Mouse (Mus musculus): ENCODE data around the gene Fgfr2.

The Fgfr2 gene

GRCm38 (mm10) chr7:132393014-132393406 is 730.1 kb downstream of the Fgfr2 start:
- TF ChIP-seq GATA4 (IDR thresholded peaks at IDR 0.05; ENCODE audit: insufficient replicate concordance, low read length): no peak

GRCm38 (mm10) chr7:132392233-132393013 is 730.7 kb downstream of the Fgfr2 start:
- TF ChIP-seq GATA4 (IDR thresholded peaks at IDR 0.05; ENCODE audit: insufficient replicate concordance, low read length): no peak

GRCm38 (mm10) chr7:132389473-132389872 is 733.7 kb downstream of the Fgfr2 start:
- no peak for TF ChIP-seq GATA4 (IDR thresholded peaks at IDR 0.05; ENCODE audit: insufficient replicate concordance, low read length)

GRCm38 (mm10) chr7:132387507-132387906 is 735.6 kb downstream of the Fgfr2 start:
- no peak for TF ChIP-seq GATA4 (IDR thresholded peaks at IDR 0.05; ENCODE audit: insufficient replicate concordance, low read length)

- TF ChIP-seq GATA4 (IDR thresholded peaks at IDR 0.05; ENCODE audit: insufficient replicate concordance, low read length): no peak
These were observed 736.8 kb downstream of the Fgfr2 start for GRCm38 (mm10) chr7:132386316-132386715.

- no peak for TF ChIP-seq GATA4 (IDR thresholded peaks at IDR 0.05; ENCODE audit: insufficient replicate concordance, low read length)
These were observed 737.6 kb downstream of the Fgfr2 start for GRCm38 (mm10) chr7:132385456-132386130.

DNA sequence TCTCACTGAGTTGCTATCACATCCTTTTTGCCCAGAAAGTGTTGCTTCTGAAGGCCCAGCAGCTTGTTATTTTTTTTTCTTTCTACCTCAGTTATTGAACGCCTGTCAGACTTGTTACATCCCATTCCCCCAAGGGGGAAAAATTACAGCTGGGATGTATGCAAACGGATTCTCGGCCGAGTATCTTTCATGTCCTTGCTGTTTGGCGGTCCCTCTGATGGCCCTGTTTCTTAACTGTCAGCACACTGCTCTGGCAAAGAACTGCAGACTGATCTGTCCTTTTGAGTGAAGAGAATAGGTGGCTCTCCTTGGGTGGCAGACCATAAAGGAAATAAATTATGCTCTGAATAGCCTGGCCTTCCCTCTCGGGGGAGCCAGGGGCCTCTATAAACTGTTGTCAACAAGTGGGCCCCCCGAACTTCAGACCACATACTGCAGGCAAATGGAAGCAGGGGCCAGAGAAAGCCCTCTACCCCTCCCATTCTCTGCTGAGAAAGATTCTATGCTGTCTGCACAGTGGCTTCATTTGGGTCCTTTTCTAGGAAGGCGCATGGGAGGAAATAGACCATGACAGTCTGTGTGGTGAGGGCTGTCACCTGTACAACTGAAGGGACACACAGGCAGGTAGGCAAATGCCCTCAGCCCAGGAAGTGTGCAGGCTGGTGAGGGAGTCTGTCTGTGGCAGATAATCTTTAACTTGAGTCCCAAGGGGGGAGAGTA is 738.3 kb downstream of the Fgfr2 start:
- TF ChIP-seq GATA4 (IDR thresholded peaks at IDR 0.05; ENCODE audit: insufficient replicate concordance, low read length): no peak

GRCm38 (mm10) chr7:132380634-132381336 is 742.4 kb downstream of the Fgfr2 start:
- TF ChIP-seq GATA4 (IDR thresholded peaks at IDR 0.05; ENCODE audit: insufficient replicate concordance, low read length): no peak

- TF ChIP-seq GATA4 (IDR thresholded peaks at IDR 0.05; ENCODE audit: insufficient replicate concordance, low read length): no peak
These were observed 745.2 kb downstream of the Fgfr2 start for GRCm38 (mm10) chr7:132377913-132378312.

- TF ChIP-seq GATA4 (IDR thresholded peaks at IDR 0.05; ENCODE audit: insufficient replicate concordance, low read length): no peak
These were observed 749.4 kb downstream of the Fgfr2 start for GRCm38 (mm10) chr7:132373594-132374378.

DNA sequence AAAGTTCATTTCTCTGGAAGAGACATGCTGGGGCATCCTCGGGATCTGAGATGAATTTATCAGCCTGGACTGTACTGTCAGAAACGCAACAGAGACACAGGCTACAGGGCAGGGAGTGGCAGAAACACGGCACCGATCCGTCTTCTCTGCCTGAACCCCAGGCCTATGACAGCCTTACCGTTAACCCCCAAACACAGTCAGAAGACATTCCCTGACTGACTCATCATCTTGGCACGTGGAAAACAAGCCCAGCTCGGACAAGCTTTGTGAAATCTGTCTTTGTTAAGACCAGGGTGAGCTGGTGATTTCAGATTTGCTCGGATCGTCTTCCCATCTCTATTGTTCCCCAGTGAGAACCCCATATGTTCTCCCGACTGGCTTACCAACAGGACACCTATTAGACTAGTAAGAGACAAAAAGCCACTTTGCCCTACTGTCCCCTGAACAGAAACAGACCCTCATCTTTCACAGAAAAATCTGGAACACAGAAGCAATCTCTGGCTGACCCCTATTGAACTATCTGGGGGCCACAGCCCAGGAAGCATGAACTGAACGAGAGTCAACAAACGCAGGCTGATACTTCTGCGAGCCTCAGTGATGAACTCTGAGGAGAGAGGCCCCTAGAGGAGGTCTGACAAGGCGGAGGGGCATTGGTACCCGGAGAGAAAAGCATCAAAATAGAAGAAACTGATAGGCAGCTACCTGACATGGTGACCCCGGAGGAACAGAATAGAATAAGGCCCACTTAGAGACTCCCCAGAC is 750.2 kb downstream of the Fgfr2 start:
- no peak for TF ChIP-seq GATA4 (IDR thresholded peaks at IDR 0.05; ENCODE audit: insufficient replicate concordance, low read length)

GRCm38 (mm10) chr7:132371832-132372231 is 751.3 kb downstream of the Fgfr2 start:
- no peak for TF ChIP-seq GATA4 (IDR thresholded peaks at IDR 0.05; ENCODE audit: insufficient replicate concordance, low read length)

DNA sequence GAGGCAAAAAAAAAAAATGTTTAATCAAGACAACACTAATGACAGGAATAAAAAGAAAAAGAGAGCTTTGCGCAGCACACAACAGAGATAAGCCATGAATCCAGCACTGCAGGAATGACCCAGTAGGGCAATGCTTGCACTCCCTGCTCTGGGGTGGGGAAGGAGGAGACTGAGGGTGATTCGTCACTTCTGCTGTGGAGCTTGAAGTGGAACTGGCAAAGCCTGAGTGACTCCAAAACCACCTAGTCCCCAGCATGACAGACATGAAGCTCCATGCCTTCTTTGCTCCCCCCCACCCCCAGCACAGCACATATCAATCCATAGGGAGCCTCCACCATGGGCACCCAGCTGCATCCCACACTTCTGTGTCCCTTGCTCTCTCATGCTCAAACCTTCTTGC is 753.4 kb downstream of the Fgfr2 start:
- TF ChIP-seq GATA4 (IDR thresholded peaks at IDR 0.05; ENCODE audit: insufficient replicate concordance, low read length): no peak

DNA sequence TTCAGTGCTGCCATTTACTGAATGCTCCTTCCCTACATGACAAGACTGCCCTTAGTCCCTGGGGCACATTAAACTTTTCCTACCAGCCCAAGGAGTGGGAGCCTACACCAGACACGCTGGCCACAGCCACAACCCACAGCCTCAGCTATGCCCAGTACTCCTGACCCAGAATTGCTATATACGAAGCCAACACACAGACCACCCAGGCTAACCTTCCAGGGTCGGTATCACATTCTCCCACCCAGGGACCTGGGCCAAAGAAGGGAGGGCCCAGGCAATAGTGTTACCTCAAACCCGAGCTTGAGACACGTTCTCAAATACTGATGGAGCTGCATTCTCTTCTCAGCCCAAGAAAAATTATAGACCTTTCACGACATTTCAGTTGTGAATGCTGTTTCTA is 754.3 kb downstream of the Fgfr2 start:
- TF ChIP-seq GATA4 (IDR thresholded peaks at IDR 0.05; ENCODE audit: insufficient replicate concordance, low read length): no peak
